Mouse (Mus musculus) liver, embryonic 16.5 days (tissue): ENCODE results near the gene Mapk3. TPM values are rescaled to one million over a fixed set of nuclear protein-coding genes. Genes with fewer than 3 reads are reported as not detected.

Source experiments
- ATAC-seq: fragments of 200-750 bp; cut with Nextera tagmentation; 2 replicates; pipeline ENCODE4 v1.8.0; 2017; ENCODE audit warnings: low read depth, mild to moderate bottlenecking, moderate number of reproducible peaks, moderate library complexity
- H3K27ac ChIP-seq: fragments of 300-500 bp; sonication (generic); 2 replicates; pipeline ENCODE4 v1.5.1; 2014; ENCODE audit warnings: mild to moderate bottlenecking, low read length
- H3K27me3 ChIP-seq: fragments of 300-500 bp; sonication (generic); 2 replicates; pipeline ENCODE4 v1.6.1; 2014; ENCODE audit warnings: low read depth, low read length, mixed read lengths; ENCODE audit not compliant: control insufficient read depth, insufficient read depth
- H3K36me3 ChIP-seq: fragments of 300-500 bp; sonication (generic); 2 replicates; pipeline ENCODE4 v1.6.1; 2014; ENCODE audit warnings: mild to moderate bottlenecking; ENCODE audit not compliant: control insufficient read depth, insufficient read depth
- H3K4me1 ChIP-seq: fragments of 300-500 bp; sonication (generic); 2 replicates; pipeline ENCODE4 v1.6.1; 2014; ENCODE audit warnings: low read depth, low read length, mixed read lengths; ENCODE audit not compliant: control insufficient read depth
- H3K4me2 ChIP-seq: fragments of 300-500 bp; sonication (generic); 2 replicates; pipeline ENCODE4 v1.6.1; 2014; ENCODE audit warnings: low read depth, low read length, mixed read lengths
- H3K4me3 ChIP-seq: fragments of 300-500 bp; sonication (generic); 2 replicates; pipeline ENCODE4 v1.5.1; 2014; ENCODE audit warnings: low read depth, mild to moderate bottlenecking, low read length
- H3K9ac ChIP-seq: fragments of 300-500 bp; sonication (generic); 2 replicates; pipeline ENCODE4 v1.6.1; 2014; ENCODE audit warnings: low read depth, low read length
- H3K9me3 ChIP-seq: fragments of 300-500 bp; sonication (generic); replicated peaks from 2 replicates; pipeline ENCODE4 v1.6.1; 2016; ENCODE audit warnings: low read length; ENCODE audit not compliant: control insufficient read depth
- WGBS: fragments of 180-500 bp; shearing (Covaris S2); extraction: QIAGEN DNeasy Blood & Tissue Kit; methylation state at CpG from one replicate; pipeline ENCODE4 v1.1.7; 2014; ENCODE audit not compliant: insufficient replicate concordance; 5-methylcytosine and 5-hydroxymethylcytosine counted together
- polyA plus RNA-seq: library from polyadenylated mRNA; unstranded; fragments of >200 nt; fragmentation: Nextera tagmentation; extraction: Ambion mirVana; gene quantifications from 2 replicates; pipeline ENCODE4 v1.2.1, GENCODE M21; 2015

Mapk3 gene
- polyA plus RNA-seq, 1 experiment from 2014 or later, result 22.3 TPM

DNA sequence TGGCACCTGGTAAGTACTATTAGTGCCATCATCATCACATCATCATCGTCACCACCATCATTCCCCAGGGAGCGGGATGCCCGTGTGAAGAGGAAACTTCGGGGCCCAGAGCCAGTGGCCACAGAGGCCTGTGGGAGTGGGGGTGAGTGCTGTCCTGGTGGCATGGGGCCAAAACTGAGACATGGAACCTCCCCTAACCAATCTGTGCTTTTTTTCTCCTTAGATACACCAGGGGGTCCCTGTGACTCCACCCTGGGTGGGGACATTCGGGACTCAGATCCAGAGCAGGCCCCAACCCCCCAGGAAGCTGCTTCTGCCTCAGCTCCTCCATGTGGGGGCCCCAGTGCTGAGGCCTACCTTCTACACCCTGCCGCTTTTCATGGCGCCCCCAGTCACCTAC is 25.1 kb downstream of the Mapk3 start:
- Histone ChIP-seq H3K36me3 (peaks cover 50% of the 10 kb centered on the region), H3K4me3 (no peak overlapping the region), H3K27ac (no peak overlapping the region), H3K9ac (no peak overlapping the region), H3K4me2 (no peak overlapping the region), H3K27me3 (no peaks in the 10 kb centered on the region), H3K9me3 (no peaks in the 10 kb centered on the region), H3K4me1 (peaks cover 19% of the 10 kb centered on the region)
- ATAC-seq, result no peak
- WGBS, result 78% methylated on average over 7 of the region's 7 CpGs

GRCm38 (mm10) chr7:126785056-126785455 is 25.7 kb downstream of the Mapk3 start:
- Histone ChIP-seq H3K27ac (no peak overlapping the region), H3K9ac (no peak overlapping the region), H3K27me3 (no peaks in the 10 kb centered on the region), H3K9me3 (no peaks in the 10 kb centered on the region), H3K4me2 (no peak overlapping the region), H3K36me3 (peaks cover 55% of the 10 kb centered on the region), H3K4me3 (no peak overlapping the region), H3K4me1 (peaks cover 15% of the 10 kb centered on the region)
- 76% methylated on average over 4 of the region's 4 CpGs for WGBS
- no peak for ATAC-seq

GRCm38 (mm10) chr7:126786142-126786541 is 26.7 kb downstream of the Mapk3 start:
- Histone ChIP-seq H3K36me3 (peaks cover 54% of the 10 kb centered on the region), H3K27me3 (no peaks in the 10 kb centered on the region), H3K27ac (no peak overlapping the region), H3K4me3 (no peak overlapping the region), H3K4me2 (no peak overlapping the region), H3K9me3 (no peaks in the 10 kb centered on the region), H3K9ac (no peak overlapping the region), H3K4me1 (peaks cover 14% of the 10 kb centered on the region)
- WGBS, result 89% methylated on average over 14 of the region's 14 CpGs
- ATAC-seq, result no peak

DNA sequence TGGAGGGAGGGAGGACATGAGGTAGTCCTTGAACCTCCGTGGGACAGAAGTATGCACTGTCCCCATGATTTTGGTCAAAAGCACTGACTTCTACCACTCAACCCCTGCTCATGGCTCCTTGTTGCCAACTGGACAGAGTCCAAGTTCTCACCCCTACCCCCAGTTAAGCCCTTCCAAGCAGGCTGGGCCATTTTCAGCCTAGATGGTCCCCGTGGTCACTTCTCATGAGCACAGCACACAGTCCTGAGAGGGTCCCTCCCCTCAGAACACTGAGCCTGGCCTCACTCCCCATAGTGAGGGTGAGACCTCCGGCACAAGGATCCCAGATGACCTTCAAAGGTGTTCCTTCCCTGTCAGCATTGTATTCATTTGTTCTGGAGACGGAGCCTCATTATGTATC is 29.7 kb downstream of the Mapk3 start:
- Histone ChIP-seq H3K27me3 (no peaks in the 10 kb centered on the region), H3K4me2 (no peak overlapping the region), H3K9me3 (no peaks in the 10 kb centered on the region), H3K27ac (no peak overlapping the region), H3K36me3 (peaks cover 50% of the 10 kb centered on the region), H3K4me3 (no peak overlapping the region), H3K9ac (no peak overlapping the region), H3K4me1 (peaks cover 20% of the 10 kb centered on the region)
- ATAC-seq, result no peak
- WGBS, result 86% methylated on average over 4 of the region's 4 CpGs

GRCm38 (mm10) chr7:126791851-126792720 is 32.7 kb downstream of the Mapk3 start, which contains the start of gene Ppp4c:
TSS of gene Ppp4c (minus strand) at chr7:126792496.
- under 1% methylated on average over 69 of the region's 83 CpGs for WGBS
- no peaks in the 10 kb centered on the region for H3K27me3 ChIP-seq
- H3K4me2 ChIP-seq, result peak within 1 kb of the TSS; percentile 83
- ATAC-seq, result peak; percentile 93
- H3K9me3 ChIP-seq, result no peaks in the 10 kb centered on the region
- peak within 1 kb of the TSS; percentile 97 for H3K9ac ChIP-seq
- peaks cover 31% of the 10 kb centered on the region for H3K36me3 ChIP-seq
- peak within 1 kb of the TSS; percentile 94 for H3K27ac ChIP-seq
- peaks cover 29% of the 10 kb centered on the region for H3K4me1 ChIP-seq
- peak within 1 kb of the TSS; percentile 94 for H3K4me3 ChIP-seq

GRCm38 (mm10) chr7:126792721-126793443 is 33.5 kb downstream of the Mapk3 start:
- peak overlapping the region; percentile 94 for H3K4me3 ChIP-seq
- peak overlapping the region; percentile 66 for H3K4me2 ChIP-seq
- peak overlapping the region; percentile 97 for H3K9ac ChIP-seq
- peaks cover 23% of the 10 kb centered on the region for H3K36me3 ChIP-seq
- 16% methylated on average over 11 of the region's 11 CpGs for WGBS
- no peak for ATAC-seq
- peaks cover 37% of the 10 kb centered on the region for H3K4me1 ChIP-seq
- peak overlapping the region; percentile 94 for H3K27ac ChIP-seq
- H3K27me3 ChIP-seq, result no peaks in the 10 kb centered on the region
- no peaks in the 10 kb centered on the region for H3K9me3 ChIP-seq

DNA sequence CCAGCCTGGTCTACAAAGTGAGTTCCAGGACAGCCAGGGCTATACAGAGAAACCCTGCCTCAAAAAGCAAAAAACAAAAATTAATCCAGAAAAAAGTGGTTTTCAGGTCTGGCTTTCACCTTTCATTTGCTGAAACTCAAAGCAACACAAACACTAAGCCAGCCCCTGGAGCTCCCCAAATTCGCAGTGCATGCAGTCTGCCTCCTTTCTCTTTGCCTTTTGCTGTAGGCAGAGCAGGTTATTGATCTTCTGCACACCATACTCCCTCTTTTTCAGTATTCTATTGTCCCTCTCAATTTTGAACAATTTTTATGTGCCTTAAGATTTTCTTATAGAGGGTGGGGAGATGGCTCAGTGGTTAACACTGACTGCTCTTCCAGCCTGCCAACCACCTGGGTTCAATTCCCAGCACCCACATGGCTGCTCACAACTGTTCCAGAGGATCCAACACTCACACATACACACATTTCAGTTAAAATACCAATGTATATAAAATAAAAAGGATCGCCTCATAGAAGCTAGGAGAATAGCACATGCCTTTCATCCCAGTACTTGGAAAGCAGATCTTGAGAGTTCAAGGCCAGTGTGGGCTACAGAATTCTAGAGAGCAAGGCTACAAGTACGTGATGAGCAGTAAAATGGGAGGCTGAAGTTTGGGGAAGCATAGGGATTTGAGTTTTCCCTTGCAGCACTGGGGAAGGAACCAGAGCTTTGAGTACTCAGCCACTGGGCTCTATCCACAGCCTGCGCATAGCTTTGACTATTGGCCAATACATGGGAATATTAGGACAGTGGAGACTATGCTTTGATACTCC is 34.3 kb downstream of the Mapk3 start:
- Histone ChIP-seq H3K4me3 (no peak overlapping the region), H3K4me1 (peaks cover 44% of the 10 kb centered on the region), H3K9me3 (no peaks in the 10 kb centered on the region), H3K27ac (no peak overlapping the region), H3K36me3 (peaks cover 19% of the 10 kb centered on the region), H3K9ac (no peak overlapping the region), H3K4me2 (no peak overlapping the region), H3K27me3 (no peaks in the 10 kb centered on the region)
- 68% methylated on average over 4 of the region's 4 CpGs for WGBS
- ATAC-seq, result no peak

- no peak overlapping the region for H3K9ac ChIP-seq
- H3K4me2 ChIP-seq, result no peak overlapping the region
- H3K4me1 ChIP-seq, result peaks cover 44% of the 10 kb centered on the region
- H3K36me3 ChIP-seq, result peaks cover 14% of the 10 kb centered on the region
- whole genome bisulfite sequencing, result 50% methylated on average over 4 of the region's 4 CpGs
- no peak for ATAC-seq
- H3K4me3 ChIP-seq, result no peak overlapping the region
- no peak overlapping the region for H3K27ac ChIP-seq
- H3K9me3 ChIP-seq, result no peaks in the 10 kb centered on the region
- no peaks in the 10 kb centered on the region for H3K27me3 ChIP-seq
These were observed 34.8 kb downstream of the Mapk3 start for GRCm38 (mm10) chr7:126794271-126794605.
